Mouse (Mus musculus) CH12.LX (cell line): Measurements from ENCODE around the gene Cenpn. TPM values are rescaled to one million over a fixed set of nuclear protein-coding genes. Genes with fewer than 3 reads are reported as not detected.

ENCODE experiments used
- DNase-seq: peaks from one replicate; pipeline ENCODE4 v3.0.0-alpha.2; 2013; ENCODE audit errors: extremely low read depth
- H3K27ac ChIP-seq: 2 replicates; pipeline ENCODE4 v1.5.1; 2012; ENCODE audit warnings: low read depth, mild to moderate bottlenecking, control low read depth, moderate library complexity; ENCODE audit not compliant: insufficient read depth
- H3K27me3 ChIP-seq: replicated peaks from 2 replicates; pipeline ENCODE3; 2012; ENCODE audit warnings: inconsistent platforms
- H3K36me3 ChIP-seq, 2 experiments: replicated peaks in 1 of 2; 2 replicates each; pipeline versions ENCODE3 to v1.6.1; 2012; ENCODE audit warnings: inconsistent platforms in 1 of 2, low read length in 1 of 2, mild to moderate bottlenecking in 1 of 2, mixed read lengths in 1 of 2, moderate library complexity in 1 of 2; ENCODE audit not compliant: control insufficient read depth in 1 of 2, insufficient read depth in 1 of 2
- H3K4me1 ChIP-seq, 2 experiments: 2 replicates each; pipeline ENCODE4 v1.6.1; 2012; ENCODE audit warnings: inconsistent platforms in 1 of 2, moderate library complexity in 1 of 2; ENCODE audit not compliant: insufficient read depth in 2 of 2, control insufficient read depth in 1 of 2
- H3K4me2 ChIP-seq: 2 replicates; pipeline ENCODE4 v1.6.1; 2012; ENCODE audit warnings: low read depth, mild to moderate bottlenecking, control low read depth; ENCODE audit not compliant: poor library complexity, insufficient read depth, severe bottlenecking
- H3K4me3 ChIP-seq, 3 experiments: fragments of 150-350 bp in 1 of 3; sonication (generic) in 1 of 3; replicated peaks in 1 of 3; 2 replicates each; pipeline versions ENCODE3 to v1.5.1; 2011 to 2012; ENCODE audit warnings: low read depth in 2 of 3, low read length in 2 of 3, mild to moderate bottlenecking in 2 of 3, moderate library complexity in 2 of 3, control low read depth in 1 of 3, improper control_type of control experiment in 1 of 3, inconsistent platforms in 1 of 3, mixed read lengths in 1 of 3; ENCODE audit not compliant: poor library complexity in 1 of 3
- H3K79me2 ChIP-seq: replicated peaks from 2 replicates; pipeline ENCODE4 v1.6.1; 2012; ENCODE audit warnings: mild to moderate bottlenecking, moderate library complexity; ENCODE audit not compliant: control insufficient read depth, poor library complexity, insufficient read depth, severe bottlenecking; ENCODE audit errors: extremely low read depth
- H3K9ac ChIP-seq: 2 replicates; pipeline ENCODE4 v1.6.1; 2012; ENCODE audit warnings: low read depth, mild to moderate bottlenecking, control low read depth, moderate library complexity; ENCODE audit not compliant: insufficient read depth
- H3K9me3 ChIP-seq: replicated peaks from 2 replicates; pipeline ENCODE3; 2012; ENCODE audit warnings: low read length, inconsistent platforms, mixed read lengths
- CHD1 ChIP-seq: IDR thresholded peaks from 2 replicates; pipeline ENCODE4 v1.6.1; 2012; ENCODE audit warnings: low read depth, low read length, improper control_type of control experiment, inconsistent platforms
- CHD2 ChIP-seq: IDR thresholded peaks from 2 replicates; pipeline ENCODE4 v1.6.1; 2011; ENCODE audit warnings: low read length, improper control_type of control experiment
- CTCF ChIP-seq, 2 experiments: IDR thresholded peaks in 1 of 2; conservative IDR thresholded peaks in 1 of 2; 2 replicates each; pipeline ENCODE4 v1.5.1; 2011 to 2012; ENCODE audit warnings: low read depth in 2 of 2, low read length in 2 of 2, improper control_type of control experiment in 1 of 2, inconsistent platforms in 1 of 2, mild to moderate bottlenecking in 1 of 2, moderate library complexity in 1 of 2
- E2F4 ChIP-seq: IDR thresholded peaks from 2 replicates; pipeline ENCODE4 v1.6.1; 2011; ENCODE audit warnings: low read depth, low read length, improper control_type of control experiment; ENCODE audit not compliant: insufficient replicate concordance
- EP300 ChIP-seq: IDR thresholded peaks from 2 replicates; pipeline ENCODE4 v1.6.1; 2011; ENCODE audit warnings: low read length, improper control_type of control experiment
- ETS1 ChIP-seq: conservative IDR thresholded peaks from 2 replicates; pipeline ENCODE4 v1.6.1; 2012; ENCODE audit warnings: low read depth, mild to moderate bottlenecking, inconsistent platforms, low read length, improper control_type of control experiment, moderate library complexity
- GABPA ChIP-seq: IDR thresholded peaks from 2 replicates; pipeline ENCODE4 v1.6.1; 2012; ENCODE audit warnings: low read depth, low read length, improper control_type of control experiment, inconsistent platforms; ENCODE audit not compliant: insufficient replicate concordance
- JUND ChIP-seq: conservative IDR thresholded peaks from 2 replicates; pipeline ENCODE4 v1.6.1; 2011; ENCODE audit warnings: low read depth, low read length, improper control_type of control experiment
- MAFK ChIP-seq: IDR thresholded peaks from 2 replicates; pipeline ENCODE4 v1.6.1; 2011; ENCODE audit warnings: low read length, improper control_type of control experiment; ENCODE audit not compliant: insufficient replicate concordance
- MEF2A ChIP-seq: IDR thresholded peaks from 2 replicates; pipeline ENCODE4 v1.6.1; 2014; ENCODE audit warnings: low read depth, mild to moderate bottlenecking, inconsistent platforms, low read length, improper control_type of control experiment, borderline replicate concordance
- MYC ChIP-seq: IDR thresholded peaks from 2 replicates; pipeline ENCODE4 v1.6.1; 2011; ENCODE audit warnings: low read depth, mild to moderate bottlenecking, improper control_type of control experiment, low read length
- PAX5 ChIP-seq: IDR thresholded peaks from 2 replicates; pipeline ENCODE4 v1.6.1; 2012; ENCODE audit warnings: low read length, inconsistent platforms, mixed read lengths
- POLR2AphosphoS2 ChIP-seq: IDR thresholded peaks from 2 replicates; pipeline ENCODE4 v1.6.1; 2011; ENCODE audit warnings: low read depth, low read length, improper control_type of control experiment
- RAD21 ChIP-seq: IDR thresholded peaks from 2 replicates; pipeline ENCODE4 v1.6.1; 2011; ENCODE audit warnings: low read depth, mild to moderate bottlenecking, low read length, improper control_type of control experiment, moderate library complexity
- RCOR1 ChIP-seq: conservative IDR thresholded peaks from 2 replicates; pipeline ENCODE4 v1.6.1; 2012; ENCODE audit warnings: low read depth, mild to moderate bottlenecking, inconsistent platforms, low read length, improper control_type of control experiment
- SMC3 ChIP-seq: IDR thresholded peaks from 2 replicates; pipeline ENCODE4 v1.6.1; 2011; ENCODE audit warnings: low read depth, low read length, improper control_type of control experiment
- TBP ChIP-seq: conservative IDR thresholded peaks from 2 replicates; pipeline ENCODE4 v1.6.1; 2011; ENCODE audit warnings: low read depth, low read length, improper control_type of control experiment
- TCF12 ChIP-seq: IDR thresholded peaks from 2 replicates; pipeline ENCODE4 v1.6.1; 2014; ENCODE audit warnings: low read depth, mild to moderate bottlenecking, inconsistent platforms, low read length, improper control_type of control experiment
- USF2 ChIP-seq: conservative IDR thresholded peaks from 2 replicates; pipeline ENCODE4 v1.6.1; 2011; ENCODE audit warnings: low read depth, low read length, improper control_type of control experiment
- ZMIZ1 ChIP-seq: IDR thresholded peaks from 2 replicates; pipeline ENCODE4 v1.6.1; 2012; ENCODE audit warnings: low read depth, mild to moderate bottlenecking, inconsistent platforms, low read length, improper control_type of control experiment
- dilution Hi-C: fragments of 300-500 bp; cut with MboI; formaldehyde crosslinking; loops from 2 replicates; pipeline ENCODE4 v1.14.3; 2020; ENCODE audit warnings: low sequenced_read_pairs; ENCODE audit not compliant: extremely low pct_unique_long_range_greater_than_20kb, extremely low pct_ligation_motif_present
- in situ Hi-C: fragments of 300-500 bp; cut with MboI; formaldehyde crosslinking; loops from 3 replicates; pipeline ENCODE4 v1.14.3; 2019; ENCODE audit warnings: low sequenced_read_pairs, low pct_ligation_motif_present, low pct_unique_long_range_greater_than_20kb, mixed read lengths
- polyA plus RNA-seq: library from polyadenylated mRNA; unstranded; fragments of >175 nt; gene quantifications from 2 replicates; pipeline ENCODE4 v1.2.1, GENCODE M21; 2012; ENCODE audit warnings: low read depth; ENCODE audit not compliant: insufficient read length
- total RNA-seq, 2 experiments: library from RNA; depleted of rRNA; stranded (reverse); fragments of 300-350 nt in 1 of 2; fragments of >200 nt in 1 of 2; gene quantifications; 2 replicates each; pipeline ENCODE4 v1.2.3; 2012 to 2014

The Cenpn gene
- total and polyA plus RNA-seq, 3 experiments = 26.3 to 52.0 (median 45.6) TPM

DNA sequence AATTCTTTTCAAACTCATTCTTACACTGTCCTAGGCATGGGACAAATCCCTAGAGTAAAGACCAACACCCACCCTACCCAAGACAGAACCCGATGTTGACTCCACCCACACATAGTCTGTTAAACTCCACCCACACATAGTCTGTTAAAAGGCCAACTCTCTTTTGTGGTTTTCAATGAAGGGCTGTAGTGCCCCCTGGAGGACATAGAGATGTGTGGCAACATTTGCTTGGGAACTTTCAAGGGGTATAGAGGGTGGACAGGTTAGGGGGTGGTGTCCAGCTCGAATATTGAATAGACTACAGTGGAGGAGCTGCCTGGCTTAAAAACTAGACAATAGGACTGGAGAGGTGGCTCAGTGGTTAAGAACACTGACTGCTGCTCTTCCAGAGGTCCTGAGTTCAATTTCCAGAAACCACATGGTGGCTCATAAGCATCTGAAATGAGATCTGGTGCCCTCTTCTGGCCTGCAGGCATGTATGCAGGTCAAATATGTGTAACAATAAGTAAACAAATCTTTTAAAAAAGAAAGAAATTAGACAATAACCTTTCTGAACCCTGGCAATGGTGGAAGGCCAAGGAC, 48.7 kb upstream of the Cenpn start:
- no peak for TF ChIP-seq TCF12
- no peak for TF ChIP-seq ZMIZ1
- TF ChIP-seq RAD21 = peak; percentile 57
- no peak for TF ChIP-seq TBP
- TF ChIP-seq E2F4 = no peak
- no peak for TF ChIP-seq MYC
- TF ChIP-seq CTCF (conservative IDR thresholded peaks at IDR 0.05 in 1 of 2, IDR thresholded peaks at IDR 0.05 in 1 of 2; ENCODE audit: low read depth in 2 of 2, low read length in 2 of 2) = peak; percentile 31 to 63; a peak in 3 of 4 replicates
- dilution Hi-C loops = no loop called here
- Histone ChIP-seq H3K9ac (no peak overlapping the region), H3K9me3 (peaks cover 5% of the 10 kb centered on the region), H3K27me3 (peaks cover 3% of the 10 kb centered on the region), H3K4me3 (no peak overlapping the region), H3K27ac (no peak overlapping the region), H3K36me3 (no peaks in the 10 kb centered on the region), H3K79me2 (no peaks in the 10 kb centered on the region), H3K4me2 (peak overlapping the region; percentile 75), H3K4me1 (peaks cover 9 to 16% of the 10 kb centered on the region in 2 experiments; a peak in 3 of 4 replicates)
- in situ Hi-C loops = loop anchor here (25.0 kb wide), 1 partner anchor 386 kb away; no protein-coding TSS in a partner anchor
- DNase-seq = peak; percentile 77

DNA sequence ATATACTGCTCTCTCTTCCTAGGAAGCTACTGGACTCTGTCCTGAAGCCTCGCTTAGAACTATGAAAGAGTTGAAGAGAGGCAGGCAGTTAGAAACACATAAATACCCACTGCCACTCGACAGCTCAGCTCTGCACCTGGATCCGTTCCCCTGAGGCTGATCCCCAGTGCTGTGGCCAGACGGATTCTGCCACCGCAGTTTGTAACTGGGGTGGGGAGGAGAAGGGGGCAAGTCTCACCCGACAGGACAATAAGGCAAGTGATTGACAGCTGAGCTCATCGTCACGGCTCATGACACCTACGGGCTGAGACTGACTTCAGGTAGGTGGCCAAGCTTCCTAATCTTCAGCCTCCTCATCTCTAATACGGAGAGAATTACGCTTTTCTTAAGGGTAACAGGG, 47.9 kb upstream of the Cenpn start:
- Histone ChIP-seq H3K36me3 (no peaks in the 10 kb centered on the region), H3K9ac (no peak overlapping the region), H3K27me3 (peaks cover 3% of the 10 kb centered on the region), H3K9me3 (peaks cover 7% of the 10 kb centered on the region), H3K4me3 (no peak overlapping the region), H3K27ac (no peak overlapping the region), H3K79me2 (no peaks in the 10 kb centered on the region), H3K4me1 (peaks cover 9 to 16% of the 10 kb centered on the region in 2 experiments; a peak in 3 of 4 replicates), H3K4me2 (peak overlapping the region; percentile 75; the same call in 1 of the 2 replicates)
- dilution Hi-C loops = no loop called here
- in situ Hi-C loops = loop anchor here (25.0 kb wide), 1 partner anchor 386 kb away; no protein-coding TSS in a partner anchor
- no peak for DNase-seq
- TF ChIP-seq JUND (no peak), GABPA (no peak), SMC3 (no peak), CHD2 (no peak), CHD1 (no peak), RCOR1 (no peak), ETS1 (no peak), TCF12 (no peak), EP300 (no peak), MEF2A (no peak), RAD21 (no peak), POLR2AphosphoS2 (no peak), MAFK (no peak), PAX5 (no peak), USF2 (no peak)
